Mouse (Mus musculus) liver, embryonic 16.5 days (tissue): Measurements from ENCODE around the gene Nfe2l1. TPM values are rescaled to one million over a fixed set of nuclear protein-coding genes. Genes with fewer than 3 reads are reported as not detected.
A peak's percentile ranks its signal among the peaks of the same experiment; 100 is the strongest.

Experiments used
- ATAC-seq: fragments of 200-750 bp; cut with Nextera tagmentation; 2 replicates; pipeline ENCODE4 v1.8.0; 2017; ENCODE audit warnings: low read depth, mild to moderate bottlenecking, moderate number of reproducible peaks, moderate library complexity
- H3K27ac ChIP-seq: fragments of 300-500 bp; sonication (generic); 2 replicates; pipeline ENCODE4 v1.5.1; 2014; ENCODE audit warnings: mild to moderate bottlenecking, low read length
- H3K27me3 ChIP-seq: fragments of 300-500 bp; sonication (generic); 2 replicates; pipeline ENCODE4 v1.6.1; 2014; ENCODE audit warnings: low read depth, low read length, mixed read lengths; ENCODE audit not compliant: control insufficient read depth, insufficient read depth
- H3K36me3 ChIP-seq: fragments of 300-500 bp; sonication (generic); 2 replicates; pipeline ENCODE4 v1.6.1; 2014; ENCODE audit warnings: mild to moderate bottlenecking; ENCODE audit not compliant: control insufficient read depth, insufficient read depth
- H3K4me1 ChIP-seq: fragments of 300-500 bp; sonication (generic); 2 replicates; pipeline ENCODE4 v1.6.1; 2014; ENCODE audit warnings: low read depth, low read length, mixed read lengths; ENCODE audit not compliant: control insufficient read depth
- H3K4me2 ChIP-seq: fragments of 300-500 bp; sonication (generic); 2 replicates; pipeline ENCODE4 v1.6.1; 2014; ENCODE audit warnings: low read depth, low read length, mixed read lengths
- H3K4me3 ChIP-seq: fragments of 300-500 bp; sonication (generic); 2 replicates; pipeline ENCODE4 v1.5.1; 2014; ENCODE audit warnings: low read depth, mild to moderate bottlenecking, low read length
- H3K9ac ChIP-seq: fragments of 300-500 bp; sonication (generic); 2 replicates; pipeline ENCODE4 v1.6.1; 2014; ENCODE audit warnings: low read depth, low read length
- H3K9me3 ChIP-seq: fragments of 300-500 bp; sonication (generic); replicated peaks from 2 replicates; pipeline ENCODE4 v1.6.1; 2016; ENCODE audit warnings: low read length; ENCODE audit not compliant: control insufficient read depth
- WGBS: fragments of 180-500 bp; shearing (Covaris S2); extraction: QIAGEN DNeasy Blood & Tissue Kit; methylation state at CpG from one replicate; pipeline ENCODE4 v1.1.7; 2014; ENCODE audit not compliant: insufficient replicate concordance; 5-methylcytosine and 5-hydroxymethylcytosine counted together
- polyA plus RNA-seq: library from polyadenylated mRNA; unstranded; fragments of >200 nt; fragmentation: Nextera tagmentation; extraction: Ambion mirVana; gene quantifications from 2 replicates; pipeline ENCODE4 v1.2.1, GENCODE M21; 2015

Gene Nfe2l1
- polyA plus RNA-seq, 1 experiment from 2014 or later, result 20.1 TPM

- H3K4me1 ChIP-seq, result no peaks in the 10 kb centered on the region
- WGBS, result 7% methylated on average over 24 of the region's 24 CpGs
- no peak overlapping the region for H3K4me3 ChIP-seq
- no peaks in the 10 kb centered on the region for H3K9me3 ChIP-seq
- H3K4me2 ChIP-seq, result no peak overlapping the region
- H3K27me3 ChIP-seq, result peaks cover 54% of the 10 kb centered on the region
- ATAC-seq, result no peak
- no peak overlapping the region for H3K27ac ChIP-seq
- H3K36me3 ChIP-seq, result no peaks in the 10 kb centered on the region
- H3K9ac ChIP-seq, result no peak overlapping the region
Measured at GRCm38 (mm10) chr11:96872441-96873379, 42.9 kb upstream of the Nfe2l1 start.

- peaks cover 14% of the 10 kb centered on the region for H3K27me3 ChIP-seq
- ATAC-seq, result no peak
- H3K9ac ChIP-seq, result no peak overlapping the region
- no peaks in the 10 kb centered on the region for H3K9me3 ChIP-seq
- no peak overlapping the region for H3K4me3 ChIP-seq
- H3K4me1 ChIP-seq, result peaks cover under 1% of the 10 kb centered on the region
- H3K27ac ChIP-seq, result no peak overlapping the region
- no peaks in the 10 kb centered on the region for H3K36me3 ChIP-seq
- H3K4me2 ChIP-seq, result no peak overlapping the region
- WGBS, result 12% methylated on average over 5 of the region's 5 CpGs
Measured at GRCm38 (mm10) chr11:96867149-96867548, 37.4 kb upstream of the Nfe2l1 start.

DNA sequence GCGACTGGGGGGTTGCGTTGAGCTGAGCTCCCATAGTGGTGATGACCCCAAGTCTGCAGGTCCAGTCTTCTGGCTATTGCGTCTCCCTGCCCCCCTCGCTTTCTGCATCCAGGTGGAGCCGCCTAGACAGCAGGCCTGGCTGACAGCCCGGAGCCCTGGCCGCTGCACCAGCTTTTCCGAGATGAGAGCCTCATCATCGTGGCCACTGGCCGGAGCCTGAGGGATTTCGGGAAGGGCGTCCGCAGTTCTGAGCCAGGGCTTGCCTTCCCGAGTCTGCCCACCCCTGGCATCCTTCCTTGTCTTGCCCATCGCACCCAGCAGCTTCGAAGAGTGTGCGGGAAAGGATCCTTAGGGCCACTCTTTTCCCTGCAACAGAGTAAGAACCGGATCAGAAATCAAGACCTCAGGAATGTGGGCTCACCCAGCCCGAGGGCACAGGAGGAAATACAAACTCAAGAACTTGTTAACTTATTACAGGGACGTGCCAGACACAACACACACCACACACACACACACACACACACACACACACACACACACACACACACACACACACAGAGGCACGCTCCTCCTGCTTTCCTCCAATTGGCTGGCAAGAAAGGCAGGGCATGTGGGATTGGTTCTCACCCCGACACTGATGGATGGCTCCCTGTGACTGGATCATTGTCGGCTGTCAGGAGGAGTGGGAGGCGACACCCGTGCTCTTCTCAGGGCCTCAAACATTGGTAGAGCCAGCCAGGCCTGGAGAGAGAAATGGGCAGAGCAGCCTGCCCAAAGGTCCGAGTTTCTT lies 33.6 kb upstream of the Nfe2l1 start:
- no peak for ATAC-seq
- Histone ChIP-seq H3K4me1 (peaks cover 9% of the 10 kb centered on the region), H3K9me3 (no peaks in the 10 kb centered on the region), H3K36me3 (no peaks in the 10 kb centered on the region), H3K27ac (no peak overlapping the region), H3K4me3 (no peak overlapping the region), H3K9ac (no peak overlapping the region), H3K27me3 (peaks cover 13% of the 10 kb centered on the region), H3K4me2 (no peak overlapping the region)
- 29% methylated on average over 26 of the region's 26 CpGs for WGBS

- WGBS, result 71% methylated on average over 12 of the region's 12 CpGs
Measured at GRCm38 (mm10) chr11:96862534-96862933, 32.8 kb upstream of the Nfe2l1 start.

GRCm38 (mm10) chr11:96861878-96862289 lies 32.1 kb upstream of the Nfe2l1 start:
- H3K9ac ChIP-seq, result peak overlapping the region; percentile 23; the same call in 1 of the 2 replicates
- peak overlapping the region; percentile 85 for H3K4me2 ChIP-seq
- H3K9me3 ChIP-seq, result no peaks in the 10 kb centered on the region
- H3K4me1 ChIP-seq, result peaks cover 9% of the 10 kb centered on the region
- no peak overlapping the region for H3K27ac ChIP-seq
- WGBS, result under 1% methylated on average over 31 of the region's 31 CpGs
- no peaks in the 10 kb centered on the region for H3K36me3 ChIP-seq
- peaks cover 13% of the 10 kb centered on the region for H3K27me3 ChIP-seq
- peak overlapping the region; percentile 52 for H3K4me3 ChIP-seq
- ATAC-seq, result peak; percentile 87

More at GRCm38 (mm10) chr11:96862534-96862933, 32.8 kb upstream of the Nfe2l1 start:
- Histone ChIP-seq H3K36me3 (no peaks in the 10 kb centered on the region), H3K4me2 (no peak overlapping the region), H3K4me1 (peaks cover 9% of the 10 kb centered on the region), H3K9ac (no peak overlapping the region), H3K27me3 (peaks cover 13% of the 10 kb centered on the region), H3K9me3 (no peaks in the 10 kb centered on the region), H3K4me3 (no peak overlapping the region), H3K27ac (no peak overlapping the region)
- ATAC-seq, result no peak

- 1% methylated on average over 20 of the region's 20 CpGs for WGBS
- no peaks in the 10 kb centered on the region for H3K9me3 ChIP-seq
- H3K36me3 ChIP-seq, result no peaks in the 10 kb centered on the region
- peak; percentile 3; the same call in 1 of the 2 replicates for ATAC-seq
- peaks cover 13% of the 10 kb centered on the region for H3K27me3 ChIP-seq
- H3K4me1 ChIP-seq, result peaks cover 9% of the 10 kb centered on the region
- no peak overlapping the region for H3K27ac ChIP-seq
- peak overlapping the region; percentile 52 for H3K4me3 ChIP-seq
- peak overlapping the region; percentile 85 for H3K4me2 ChIP-seq
- peak overlapping the region; percentile 23; the same call in 1 of the 2 replicates for H3K9ac ChIP-seq
Measured at GRCm38 (mm10) chr11:96861446-96861845, 31.7 kb upstream of the Nfe2l1 start.

GRCm38 (mm10) chr11:96860564-96860963 lies 30.8 kb upstream of the Nfe2l1 start:
- peaks cover 13% of the 10 kb centered on the region for H3K27me3 ChIP-seq
- H3K36me3 ChIP-seq, result no peaks in the 10 kb centered on the region
- no peak overlapping the region for H3K9ac ChIP-seq
- no peak overlapping the region for H3K4me3 ChIP-seq
- H3K27ac ChIP-seq, result no peak overlapping the region
- WGBS, result 12% methylated on average over 8 of the region's 8 CpGs
- peaks cover 9% of the 10 kb centered on the region for H3K4me1 ChIP-seq
- 0 out of 2 replicates have a peak, but pooled peaks have one; percentile 4 for ATAC-seq
- H3K9me3 ChIP-seq, result no peaks in the 10 kb centered on the region
- no peak overlapping the region for H3K4me2 ChIP-seq

DNA sequence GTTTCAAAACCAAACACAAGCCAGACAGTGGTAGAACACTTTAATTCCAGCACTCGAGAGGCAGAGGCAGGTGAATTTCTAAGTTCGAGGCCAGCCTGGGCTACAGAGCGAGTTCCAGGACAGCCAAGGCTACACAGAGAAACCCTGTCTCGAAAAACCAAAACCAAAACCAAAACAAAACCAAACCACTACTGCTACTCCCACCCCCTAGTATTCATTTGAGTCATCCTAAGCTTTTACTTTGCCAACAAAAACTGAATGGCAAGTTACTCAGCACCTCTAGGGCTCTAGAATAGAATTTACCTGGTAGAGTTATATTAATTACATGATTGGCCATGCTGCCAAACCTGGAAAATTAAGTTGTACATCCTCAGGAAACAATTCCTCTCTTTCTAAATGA lies 29.9 kb upstream of the Nfe2l1 start:
- peaks cover 9% of the 10 kb centered on the region for H3K4me1 ChIP-seq
- no peaks in the 10 kb centered on the region for H3K36me3 ChIP-seq
- H3K9ac ChIP-seq, result no peak overlapping the region
- no peak overlapping the region for H3K27ac ChIP-seq
- H3K4me3 ChIP-seq, result no peak overlapping the region
- peaks cover 13% of the 10 kb centered on the region for H3K27me3 ChIP-seq
- 54% methylated on average over 4 of the region's 4 CpGs for WGBS
- no peaks in the 10 kb centered on the region for H3K9me3 ChIP-seq
- no peak overlapping the region for H3K4me2 ChIP-seq
- no peak for ATAC-seq
